Mouse (Mus musculus): ENCODE measurements around the gene Slit3.

Slit3 gene

GRCm38 (mm10) chr11:35182887-35183286 lies 61.9 kb downstream of the Slit3 start:
- DNase-seq (ENCODE audit: low read depth in 1 of 2, low spot score in 2 of 2), result no peak

- no peak for DNase-seq (ENCODE audit: low read depth in 1 of 2, low spot score in 2 of 2)
Measured at GRCm38 (mm10) chr11:35194826-35195225, 73.8 kb downstream of the Slit3 start.

- DNase-seq (ENCODE audit: low read depth in 1 of 2, low spot score in 2 of 2), result no peak
Measured at GRCm38 (mm10) chr11:35196777-35197176, 75.8 kb downstream of the Slit3 start.

GRCm38 (mm10) chr11:35198537-35199088 lies 77.6 kb downstream of the Slit3 start:
- DNase-seq (ENCODE audit: low read depth in 1 of 2, low spot score in 2 of 2), result no peak

GRCm38 (mm10) chr11:35202332-35202731 lies 81.3 kb downstream of the Slit3 start:
- DNase-seq (ENCODE audit: low read depth in 1 of 2, low spot score in 2 of 2), result no peak

- DNase-seq (ENCODE audit: low read depth in 1 of 2, low spot score in 2 of 2), result no peak
Measured at GRCm38 (mm10) chr11:35203673-35204072, 82.6 kb downstream of the Slit3 start.

GRCm38 (mm10) chr11:35204084-35204483 lies 83.1 kb downstream of the Slit3 start:
- no peak for DNase-seq (ENCODE audit: low read depth in 1 of 2, low spot score in 2 of 2)

GRCm38 (mm10) chr11:35210728-35211682 lies 90.0 kb downstream of the Slit3 start:
- no peak for DNase-seq (ENCODE audit: low read depth in 1 of 2, low spot score in 2 of 2)

- no peak for DNase-seq (ENCODE audit: low read depth in 1 of 2, low spot score in 2 of 2)
Measured at GRCm38 (mm10) chr11:35224025-35224424, 103.0 kb downstream of the Slit3 start.

GRCm38 (mm10) chr11:35231361-35232090 lies 110.5 kb downstream of the Slit3 start:
- DNase-seq (ENCODE audit: low read depth in 1 of 2, low spot score in 2 of 2), result no peak

GRCm38 (mm10) chr11:35232321-35232720 lies 111.3 kb downstream of the Slit3 start:
- DNase-seq (ENCODE audit: low read depth in 1 of 2, low spot score in 2 of 2), result no peak

- DNase-seq (ENCODE audit: low read depth in 1 of 2, low spot score in 2 of 2), result no peak
Measured at GRCm38 (mm10) chr11:35241379-35241778, 120.4 kb downstream of the Slit3 start.

- no peak for DNase-seq (ENCODE audit: low read depth in 1 of 2, low spot score in 2 of 2)
Measured at GRCm38 (mm10) chr11:35243597-35243996, 122.6 kb downstream of the Slit3 start.

GRCm38 (mm10) chr11:35244526-35244925 lies 123.5 kb downstream of the Slit3 start:
- no peak for DNase-seq (ENCODE audit: low read depth in 1 of 2, low spot score in 2 of 2)

- DNase-seq (ENCODE audit: low read depth in 1 of 2, low spot score in 2 of 2), result no peak
Measured at GRCm38 (mm10) chr11:35246623-35247022, 125.6 kb downstream of the Slit3 start.

- no peak for DNase-seq (ENCODE audit: low read depth in 1 of 2, low spot score in 2 of 2)
Measured at GRCm38 (mm10) chr11:35248088-35248487, 127.1 kb downstream of the Slit3 start.

- DNase-seq (ENCODE audit: low read depth in 1 of 2, low spot score in 2 of 2), result no peak
Measured at GRCm38 (mm10) chr11:35250871-35251418, 129.9 kb downstream of the Slit3 start.

GRCm38 (mm10) chr11:35251910-35252309 lies 130.9 kb downstream of the Slit3 start:
- DNase-seq (ENCODE audit: low read depth in 1 of 2, low spot score in 2 of 2), result no peak

- no peak for DNase-seq (ENCODE audit: low read depth in 1 of 2, low spot score in 2 of 2)
Measured at GRCm38 (mm10) chr11:35257351-35257750, 136.3 kb downstream of the Slit3 start.

- DNase-seq (ENCODE audit: low read depth in 1 of 2, low spot score in 2 of 2), result no peak
Measured at GRCm38 (mm10) chr11:35261562-35262087, 140.6 kb downstream of the Slit3 start.

GRCm38 (mm10) chr11:35262289-35262941 lies 141.4 kb downstream of the Slit3 start:
- no peak for DNase-seq (ENCODE audit: low read depth in 1 of 2, low spot score in 2 of 2)

Data from monocyte, adult 2 months (primary cell).